Mouse (Mus musculus) embryo, embryonic 9.5 days (tissue): ENCODE results near the gene Nek10.
"Not testable (repeated sequence)": the region's sequence is repeated elsewhere in the genome, so short reads cannot be mapped to it uniquely, and the experiment has no call there.

Source experiments
- DNase-seq: peaks from one replicate; pipeline ENCODE4 v3.0.0-alpha.2; 2017; ENCODE audit errors: extremely low spot score

Nek10 gene

GRCm38 (mm10) chr14:14803115-14803514, at the start of gene Nek10:
TSS of gene Nek10 (plus strand) at chr14:14803415.
- not testable (repeated sequence) for DNase-seq

- DNase-seq: no peak
These were observed 22.0 kb upstream of the Nek10 start for GRCm38 (mm10) chr14:14781169-14781568.

DNA sequence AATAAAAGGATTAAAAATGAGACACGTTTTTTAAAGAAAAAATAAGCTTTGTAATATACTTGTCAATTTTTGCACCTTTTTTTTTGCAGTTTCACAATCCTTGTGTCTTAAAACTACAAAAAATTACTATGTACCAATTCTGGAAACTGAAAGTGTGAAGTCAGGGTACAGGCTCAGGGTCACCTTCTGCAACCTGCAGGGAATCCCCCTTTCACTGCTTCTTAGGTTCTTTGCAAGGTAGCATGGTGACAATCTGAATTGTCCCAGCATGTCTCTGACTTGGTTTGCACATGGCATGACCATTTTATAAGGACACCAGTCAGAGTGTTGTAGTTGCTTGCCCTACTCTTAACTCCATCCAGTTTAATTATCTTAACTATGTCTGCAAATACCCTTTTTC, 19.0 kb upstream of the Nek10 start:
- DNase-seq: no peak

GRCm38 (mm10) chr14:14786979-14787378, 16.2 kb upstream of the Nek10 start:
- no peak for DNase-seq

GRCm38 (mm10) chr14:14789840-14790470, 13.3 kb upstream of the Nek10 start:
- no peak for DNase-seq

DNA sequence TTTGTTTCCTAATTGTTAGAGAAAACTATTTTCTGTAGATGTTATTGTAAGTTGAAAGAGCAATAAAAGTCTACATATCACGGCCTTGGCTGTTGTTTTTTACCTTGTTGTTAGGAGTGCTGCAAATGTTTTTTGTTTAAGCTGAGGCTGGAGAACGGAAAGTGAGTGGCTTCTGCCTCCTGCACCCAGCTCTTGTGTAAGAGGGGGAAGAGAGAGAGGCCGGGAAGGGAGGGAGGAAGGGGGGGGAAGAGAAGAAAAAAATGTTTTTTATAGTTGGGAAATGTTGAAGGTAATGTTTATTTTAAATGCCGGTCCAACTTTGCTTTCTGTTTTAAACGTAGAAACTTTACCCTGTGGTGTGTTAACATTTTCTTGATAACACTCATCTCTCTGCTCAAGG, 3.4 kb upstream of the Nek10 start:
- DNase-seq: no peak

- DNase-seq: no peak
These were observed 2.9 kb upstream of the Nek10 start for GRCm38 (mm10) chr14:14800332-14800731.

DNA sequence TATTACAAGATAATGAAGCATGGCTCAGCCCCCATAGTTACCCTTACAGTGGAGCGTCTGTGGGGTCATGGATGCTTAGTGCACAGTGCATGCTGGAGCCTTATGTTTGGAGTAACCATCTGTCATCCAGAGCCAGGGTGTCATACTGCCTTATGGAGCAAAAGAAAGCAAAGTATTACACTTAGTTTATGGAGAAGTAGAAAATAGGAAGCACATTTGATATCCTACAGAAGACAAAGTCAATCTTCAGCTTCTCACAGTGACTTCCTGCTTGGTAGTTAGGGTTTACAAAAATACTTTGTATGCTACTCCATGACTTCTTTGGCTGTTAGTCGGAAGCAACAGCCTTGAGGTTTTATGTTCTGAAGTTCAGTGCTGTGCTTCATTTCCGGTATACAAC, 2.4 kb upstream of the Nek10 start:
- no peak for DNase-seq

- DNase-seq: peak; percentile 34
These were observed 804 bp downstream of the Nek10 start for GRCm38 (mm10) chr14:14803921-14804517.

GRCm38 (mm10) chr14:14804518-14805212, 1.4 kb downstream of the Nek10 start:
- DNase-seq: no peak

DNA sequence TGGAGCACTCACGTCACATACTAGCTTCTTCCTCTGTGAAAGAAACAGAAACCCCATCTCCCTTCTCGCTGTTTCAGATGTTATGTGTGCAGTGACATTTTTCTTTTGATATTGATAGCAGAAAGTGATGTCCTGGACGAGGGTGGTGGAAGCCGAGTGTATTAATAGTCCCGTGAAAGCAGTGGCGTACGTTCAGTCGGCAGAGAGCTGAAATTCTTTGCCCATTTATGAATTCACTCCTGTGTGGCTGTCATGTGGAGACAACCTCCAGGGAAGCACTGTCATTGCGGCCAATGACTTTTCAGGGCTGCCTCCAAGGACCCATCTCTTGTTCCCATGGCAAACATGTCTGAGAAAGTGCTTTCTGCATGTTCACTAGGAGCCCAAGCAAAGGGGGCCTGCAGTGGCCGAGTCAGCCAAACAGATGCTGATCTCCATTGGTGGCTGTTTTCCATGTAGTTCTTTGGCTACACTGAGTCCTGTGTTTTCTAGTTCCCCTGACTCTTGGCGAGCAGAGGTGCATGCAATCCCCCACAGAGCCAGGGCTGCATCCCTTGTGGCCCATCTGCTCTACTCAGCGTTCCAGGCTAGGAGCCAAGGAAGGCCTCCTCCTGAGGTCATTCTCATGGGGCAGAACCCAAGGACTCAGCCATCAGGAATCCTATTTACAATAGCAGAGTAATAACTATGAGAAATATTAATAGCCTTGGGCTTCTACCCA, 29.5 kb downstream of the Nek10 start:
- DNase-seq: no peak

DNA sequence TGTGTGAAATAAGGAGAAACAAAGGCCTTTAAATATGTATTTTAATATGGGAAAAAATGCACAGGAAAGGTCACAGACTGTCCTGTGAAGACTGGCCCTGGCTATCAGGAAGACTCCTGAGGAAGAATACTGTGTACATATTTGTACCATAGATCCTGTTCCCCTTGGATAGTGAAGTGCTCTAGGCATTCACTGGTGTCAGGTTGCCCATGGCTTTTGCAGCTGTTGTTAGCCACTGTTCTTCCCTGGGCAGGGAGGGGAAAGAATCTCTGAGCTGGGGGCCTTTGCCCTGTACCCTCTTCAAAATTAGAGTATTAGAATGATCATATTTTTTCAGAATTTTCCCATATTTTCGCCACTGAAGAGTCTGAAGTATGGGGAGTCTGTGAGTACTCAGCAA, 30.3 kb downstream of the Nek10 start:
- no peak for DNase-seq

DNA sequence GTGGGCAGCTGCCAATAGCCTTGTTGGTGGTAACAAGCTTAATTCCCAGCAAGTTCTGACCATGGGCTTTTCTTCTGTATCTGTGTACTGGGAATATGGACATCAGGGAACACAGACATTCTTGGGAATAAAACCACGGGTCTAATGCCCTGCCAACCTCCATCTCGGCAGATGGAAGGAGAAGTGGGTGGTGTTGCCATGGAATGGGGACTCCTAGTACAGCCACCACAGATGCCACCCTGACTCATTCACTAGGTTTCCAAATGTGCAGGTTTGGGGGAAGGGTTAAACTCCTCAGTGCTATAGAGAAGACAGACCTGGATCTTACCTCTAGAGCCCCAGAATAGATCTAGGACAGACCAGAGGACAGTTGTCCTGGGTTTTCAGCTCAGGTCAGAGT, 31.1 kb downstream of the Nek10 start:
- no peak for DNase-seq

DNA sequence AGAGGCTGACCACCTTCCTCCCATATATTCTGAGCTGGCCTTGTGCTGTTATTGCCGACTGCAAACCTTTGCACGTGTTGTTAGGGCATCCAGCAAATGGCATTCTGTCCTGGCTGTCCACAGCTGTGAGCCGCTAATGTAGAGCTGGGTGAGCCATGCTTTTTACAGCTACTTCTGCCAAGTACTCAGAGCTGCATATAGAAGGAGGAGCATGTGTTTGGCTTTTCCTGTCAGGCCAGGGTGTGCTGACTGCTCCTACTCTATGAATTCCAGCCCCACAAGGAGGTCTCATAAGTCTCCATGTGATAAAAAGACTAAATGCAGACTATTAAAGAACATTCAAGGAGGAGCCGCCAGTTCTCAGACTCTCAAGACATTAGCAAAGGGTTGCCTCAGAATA, 34.4 kb downstream of the Nek10 start:
- DNase-seq: no peak

GRCm38 (mm10) chr14:14838109-14838508, 34.9 kb downstream of the Nek10 start:
- no peak for DNase-seq

- DNase-seq: no peak
These were observed 39.7 kb downstream of the Nek10 start for GRCm38 (mm10) chr14:14842734-14843530.

- DNase-seq: no peak
These were observed 49.6 kb downstream of the Nek10 start for GRCm38 (mm10) chr14:14852838-14853237.

DNA sequence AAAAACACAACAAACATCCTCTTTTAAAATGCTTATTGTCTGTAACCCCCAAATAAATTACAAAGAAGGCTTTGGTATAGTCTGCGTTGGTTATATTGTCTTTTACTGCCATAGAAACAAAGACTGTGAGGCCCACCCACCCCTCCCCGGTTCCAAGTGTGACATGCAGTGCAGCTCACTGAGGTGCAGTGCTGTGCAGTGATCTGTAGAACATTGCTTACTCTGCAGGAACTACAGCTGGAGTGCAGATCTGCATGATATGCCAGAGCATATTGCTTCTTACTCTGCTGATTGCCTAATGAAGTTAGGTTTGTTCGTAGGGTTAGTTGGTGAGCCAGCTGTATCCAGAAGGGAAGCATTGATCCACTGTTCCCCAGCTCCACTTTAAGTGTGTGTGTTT, 57.1 kb downstream of the Nek10 start:
- no peak for DNase-seq

GRCm38 (mm10) chr14:14863690-14864356, 60.6 kb downstream of the Nek10 start:
- DNase-seq: peak; percentile 81

DNA sequence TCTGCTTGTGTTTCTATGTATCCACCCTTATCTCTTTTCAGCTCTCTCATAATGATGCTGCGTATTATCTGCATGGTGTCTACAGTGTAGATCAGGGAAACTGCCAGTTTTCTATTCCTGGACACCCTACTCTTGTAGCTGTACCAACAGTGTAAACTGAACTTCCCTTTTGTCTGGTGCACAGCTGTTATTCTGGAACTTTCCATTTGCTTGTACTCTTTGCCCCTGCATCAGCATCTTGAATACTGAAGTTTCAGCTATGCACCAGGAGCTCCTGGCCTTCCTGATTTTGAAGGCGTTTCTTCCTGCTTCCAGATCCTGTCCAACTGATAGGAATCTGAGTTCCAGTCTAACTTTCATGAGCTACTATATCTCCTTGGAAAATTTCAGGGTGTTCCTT, 66.0 kb downstream of the Nek10 start:
- DNase-seq: no peak

DNA sequence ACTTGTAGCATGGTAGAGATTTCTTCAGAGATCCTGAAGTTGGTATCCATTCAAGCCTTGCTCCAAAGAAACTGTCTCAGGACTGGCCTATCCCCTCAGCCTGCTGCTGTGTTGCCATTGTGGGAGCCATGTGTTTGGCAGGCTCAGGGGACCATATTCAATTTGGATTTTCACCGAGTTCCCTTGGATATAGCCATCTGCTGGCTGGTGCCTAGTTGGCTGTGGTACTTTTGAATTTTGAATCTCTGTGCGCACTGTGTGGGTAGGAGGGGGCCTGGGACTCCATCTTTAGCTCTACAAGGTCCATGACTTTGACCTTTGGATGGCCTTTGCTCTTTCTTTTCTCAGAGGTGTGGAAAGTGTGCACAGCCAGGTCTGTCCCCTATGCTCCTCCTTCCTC, 66.8 kb downstream of the Nek10 start:
- DNase-seq: no peak
